Mouse (Mus musculus) cerebellum, postnatal 10 days (tissue): Measurements from ENCODE around the gene Usp36.
"Not testable (repeated sequence)": the region's sequence is repeated elsewhere in the genome, so short reads cannot be mapped to it uniquely, and the experiment has no call there.

Experiments
- DNase-seq, 2 experiments: peaks; one replicate each; pipeline ENCODE4 v3.0.0; 2021; ENCODE audit warnings: mixed read lengths in 2 of 2

Usp36 gene

GRCm38 (mm10) chr11:118289999-118290889 lies at the start of gene Usp36:
Usp36 (minus strand) TSS chr11:118290244.
- peak; percentile 100 for DNase-seq

GRCm38 (mm10) chr11:118337491-118338168 lies 47.6 kb upstream of the Usp36 start:
- DNase-seq = no peak

GRCm38 (mm10) chr11:118333431-118333830 lies 43.4 kb upstream of the Usp36 start:
- no peak for DNase-seq

- no peak for DNase-seq
Measured at GRCm38 (mm10) chr11:118332376-118332775, 42.3 kb upstream of the Usp36 start.

- DNase-seq = no peak
Measured at GRCm38 (mm10) chr11:118330777-118331176, 40.7 kb upstream of the Usp36 start.

GRCm38 (mm10) chr11:118330361-118330760 lies 40.3 kb upstream of the Usp36 start:
- DNase-seq = no peak

- DNase-seq = no peak
Measured at GRCm38 (mm10) chr11:118328947-118329346, 38.9 kb upstream of the Usp36 start.

GRCm38 (mm10) chr11:118328511-118328910 lies 38.5 kb upstream of the Usp36 start:
- DNase-seq = peak in 1 of 2 experiments; percentile 31

- peak; percentile 94 to 97 for DNase-seq
Measured at GRCm38 (mm10) chr11:118326991-118327971, 37.2 kb upstream of the Usp36 start.

GRCm38 (mm10) chr11:118326491-118326890 lies 36.4 kb upstream of the Usp36 start:
- peak in 1 of 2 experiments; percentile 25 for DNase-seq

GRCm38 (mm10) chr11:118324541-118324940 lies 34.5 kb upstream of the Usp36 start:
- DNase-seq = no peak

GRCm38 (mm10) chr11:118323974-118324373 lies 33.9 kb upstream of the Usp36 start:
- DNase-seq = no peak

- peak in 1 of 2 experiments; percentile 49 for DNase-seq
Measured at GRCm38 (mm10) chr11:118322647-118323046, 32.6 kb upstream of the Usp36 start.

- DNase-seq = no peak
Measured at GRCm38 (mm10) chr11:118321971-118322370, 31.9 kb upstream of the Usp36 start.

GRCm38 (mm10) chr11:118321500-118321899 lies 31.5 kb upstream of the Usp36 start:
- no peak for DNase-seq

GRCm38 (mm10) chr11:118318678-118319077 lies 28.6 kb upstream of the Usp36 start:
- peak; percentile 67 to 71 for DNase-seq

GRCm38 (mm10) chr11:118317129-118317528 lies 27.1 kb upstream of the Usp36 start:
- DNase-seq = peak; percentile 78 to 87

- no peak for DNase-seq
Measured at GRCm38 (mm10) chr11:118316231-118316806, 26.3 kb upstream of the Usp36 start.

GRCm38 (mm10) chr11:118312132-118312723 lies 22.2 kb upstream of the Usp36 start:
- DNase-seq = no peak

- not testable (repeated sequence) for DNase-seq
Measured at GRCm38 (mm10) chr11:118307962-118308361, 17.9 kb upstream of the Usp36 start.

- DNase-seq = not testable (repeated sequence)
Measured at GRCm38 (mm10) chr11:118303959-118304358, 13.9 kb upstream of the Usp36 start.

- no peak for DNase-seq
Measured at GRCm38 (mm10) chr11:118298810-118299209, 8.8 kb upstream of the Usp36 start.
